Mouse (Mus musculus): ENCODE data around the gene Flad1.

GRCm38 (mm10) chr3:89455786-89456285 is 44.2 kb upstream of the Flad1 start:
- TF ChIP-seq CTCF (IDR thresholded peaks at IDR 0.05; ENCODE audit: control insufficient read depth, insufficient read depth, low read length) (no peak), POLR2A (IDR thresholded peaks at IDR 0.05; ENCODE audit: borderline replicate concordance, control insufficient read depth, low read depth, low read length) (no peak)
